Mouse (Mus musculus) ES-E14 (cell line): ENCODE measurements at regions not wholly inside any gene's neighbourhood (a gene's known extent, or its start where the extent isn't known, plus 50 kb on each side); places are given as distances from the start of the nearest gene placed in this dataset.

Experiments used
- DNase-seq: peaks from one replicate; pipeline ENCODE4 v3.0.0-alpha.2; 2013; ENCODE audit warnings: low read depth, low spot score
- H3K27ac ChIP-seq: 2 replicates; pipeline ENCODE4 v1.5.1; 2012; ENCODE audit warnings: low read depth, mild to moderate bottlenecking, low read length, moderate library complexity, mixed read lengths; ENCODE audit not compliant: poor library complexity, insufficient read depth, severe bottlenecking
- H3K36me3 ChIP-seq: 2 replicates; pipeline ENCODE4 v1.6.1; 2012; ENCODE audit warnings: mild to moderate bottlenecking, low read length, moderate library complexity, mixed read lengths; ENCODE audit not compliant: control insufficient read depth, poor library complexity, insufficient read depth, severe bottlenecking
- H3K4me1 ChIP-seq, 2 experiments: fragments of 150-350 bp in 1 of 2; sonication (generic) in 1 of 2; 2 replicates each; pipeline ENCODE4 v1.6.1; 2012; ENCODE audit warnings: low read length in 2 of 2, mild to moderate bottlenecking in 1 of 2, mixed read lengths in 1 of 2; ENCODE audit not compliant: control insufficient read depth in 2 of 2, insufficient read depth in 2 of 2, poor library complexity in 1 of 2
- H3K4me3 ChIP-seq, 2 experiments: fragments of 150-350 bp in 1 of 2; sonication (generic) in 1 of 2; 2 replicates each; pipeline ENCODE4 v1.5.1; 2012; ENCODE audit warnings: low read length in 2 of 2, low read depth in 1 of 2, mild to moderate bottlenecking in 1 of 2, mixed read lengths in 1 of 2; ENCODE audit not compliant: insufficient read depth in 1 of 2, poor library complexity in 1 of 2, severe bottlenecking in 1 of 2
- H3K9ac ChIP-seq: 2 replicates; pipeline ENCODE4 v1.6.1; 2012; ENCODE audit warnings: low read depth, mild to moderate bottlenecking, low read length, mixed read lengths; ENCODE audit not compliant: poor library complexity, insufficient read depth, severe bottlenecking
- H3K9me3 ChIP-seq: fragments of 150-350 bp; sonication (generic); 2 replicates; pipeline ENCODE4 v1.6.1; 2012; ENCODE audit warnings: low read depth, mild to moderate bottlenecking, low read length; ENCODE audit not compliant: control insufficient read depth, insufficient read depth
- CHD2 ChIP-seq: IDR thresholded peaks from 2 replicates; pipeline ENCODE4 v1.6.1; 2014; ENCODE audit warnings: mild to moderate bottlenecking, low read depth, low read length, inconsistent platforms
- HCFC1 ChIP-seq: IDR thresholded peaks from 2 replicates; pipeline ENCODE4 v1.6.1; 2012; ENCODE audit warnings: low read length, inconsistent platforms, borderline replicate concordance; ENCODE audit not compliant: insufficient read depth
- MAFK ChIP-seq: IDR thresholded peaks from 2 replicates; pipeline ENCODE4 v1.6.1; 2014; ENCODE audit warnings: mild to moderate bottlenecking, low read depth, low read length, inconsistent platforms; ENCODE audit not compliant: insufficient read depth
- ZC3H11A ChIP-seq: IDR thresholded peaks from 2 replicates; pipeline ENCODE4 v1.6.1; 2012; ENCODE audit warnings: low read depth, mild to moderate bottlenecking, inconsistent platforms, low read length, borderline replicate concordance
- ZNF384 ChIP-seq: IDR thresholded peaks from 2 replicates; pipeline ENCODE4 v1.6.1; 2012; ENCODE audit warnings: low read depth, low read length, inconsistent platforms
- in situ Hi-C, 2 experiments: fragments of 600-800 bp; cut with MboI; formaldehyde crosslinking; loops; one replicate each; pipeline ENCODE4 v1.15.1; 2025; ENCODE audit warnings: low sequenced_read_pairs in 2 of 2, inconsistent platforms in 1 of 2; ENCODE audit not compliant: unreplicated experiment in 2 of 2

- Histone ChIP-seq H3K9me3 (no peaks in the 10 kb centered on the region), H3K9ac (no peak overlapping the region), H3K4me3 (no peak overlapping the region), H3K27ac (no peak overlapping the region), H3K4me1 (no peaks in the 10 kb centered on the region), H3K36me3 (no peaks in the 10 kb centered on the region)
- DNase-seq = no peak
- in situ Hi-C loops = no loop called here
- TF ChIP-seq CHD2 (no peak), MAFK (no peak), ZNF384 (no peak), ZC3H11A (no peak), HCFC1 (no peak)
Observed at GRCm38 (mm10) chr4:23994261-23994965, 501.8 kb upstream of the Mms22l start.

- Histone ChIP-seq H3K36me3 (no peaks in the 10 kb centered on the region), H3K9me3 (no peaks in the 10 kb centered on the region), H3K4me1 (no peaks in the 10 kb centered on the region), H3K4me3 (no peak overlapping the region), H3K9ac (no peak overlapping the region), H3K27ac (no peak overlapping the region)
- TF ChIP-seq ZC3H11A = no peak
- no peak for TF ChIP-seq HCFC1
- TF ChIP-seq MAFK = no peak
- TF ChIP-seq CHD2 = no peak
- no peak for TF ChIP-seq ZNF384
- in situ Hi-C loops = no loop called here
- DNase-seq = no peak
Observed at GRCm38 (mm10) chr4:24006257-24006955, 489.8 kb upstream of the Mms22l start.

GRCm38 (mm10) chr4:24019178-24020104, 476.8 kb upstream of the Mms22l start:
- H3K9me3 ChIP-seq = no peaks in the 10 kb centered on the region
- H3K27ac ChIP-seq = no peak overlapping the region
- no peak overlapping the region for H3K4me3 ChIP-seq
- DNase-seq = no peak
- H3K9ac ChIP-seq = no peak overlapping the region
- in situ Hi-C loops = no loop called here
- no peak for TF ChIP-seq CHD2
- TF ChIP-seq MAFK = no peak
- no peak for TF ChIP-seq ZNF384
- TF ChIP-seq HCFC1 = no peak
- no peak for TF ChIP-seq ZC3H11A
- no peaks in the 10 kb centered on the region for H3K36me3 ChIP-seq
- H3K4me1 ChIP-seq = no peaks in the 10 kb centered on the region
